Mouse (Mus musculus) left cerebral cortex, adult 8-10 months (tissue): ENCODE data around the gene Pla2g4e. TPM values are rescaled to one million over a fixed set of nuclear protein-coding genes. Genes with fewer than 3 reads are reported as not detected.

Experiments
- DNase-seq, 2 experiments: peaks; one replicate each; pipeline ENCODE4 v3.0.0; 2022; ENCODE audit warnings: low spot score in 2 of 2
- total RNA-seq, 4 experiments: library from RNA; stranded (reverse); gene quantifications; 2 replicates each; pipeline ENCODE4 v1.2.4; 2022

The Pla2g4e gene
- total RNA-seq, 4 experiments from 2014 or later = 21.3 to 26.6 (median 22.6) TPM

DNA sequence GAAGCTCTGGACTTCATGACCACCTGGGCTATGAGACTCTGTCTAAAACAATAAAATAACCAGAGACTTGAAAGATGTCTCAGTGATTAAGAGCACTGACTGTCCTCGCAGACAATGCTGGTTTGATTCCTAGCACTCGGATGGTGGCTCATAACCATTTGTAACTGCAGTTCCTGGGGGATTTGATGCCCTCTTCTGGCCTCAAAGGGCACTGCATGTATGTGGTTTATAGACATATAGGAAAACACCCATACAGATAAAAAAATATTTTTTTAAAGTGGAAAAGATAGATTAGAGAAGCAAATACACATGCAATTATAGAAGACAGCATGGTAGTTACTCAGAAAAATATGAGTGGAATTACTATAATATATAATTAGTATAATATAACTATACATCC is 87.5 kb downstream of the Pla2g4e start:
- DNase-seq = no peak

DNA sequence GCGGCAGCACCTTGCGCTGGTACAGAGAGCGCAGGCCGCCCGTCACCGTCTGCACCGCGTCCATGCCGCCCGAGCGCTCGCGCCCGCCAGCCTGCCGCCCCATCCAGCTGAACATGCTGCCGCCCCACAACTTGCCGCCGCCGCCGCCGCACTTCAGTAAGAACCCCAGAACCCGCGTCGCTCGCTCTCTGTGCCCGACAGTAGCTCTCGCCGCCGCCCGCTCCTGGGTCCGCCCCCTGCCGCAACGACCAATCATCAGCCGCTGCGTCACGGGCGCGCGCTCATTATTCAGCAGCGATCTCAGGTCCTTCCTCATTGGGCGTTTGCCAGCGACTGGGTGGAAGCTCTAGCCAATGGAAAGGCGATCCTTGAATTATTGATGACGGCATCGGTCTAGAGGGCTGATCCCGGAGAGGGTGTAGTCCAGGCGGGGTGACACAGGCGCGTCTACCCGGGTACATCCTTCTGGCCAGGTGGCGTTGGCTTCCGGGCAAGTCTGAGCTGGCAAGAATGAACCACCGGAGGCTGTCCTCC is 90.7 kb downstream of the Pla2g4e start, which contains the start of gene Ehd4:
Gene Ehd4 (minus strand): TSS at position 246 of the 534 bp plus-strand sequence.
- DNase-seq = peak; percentile 96 to 97

DNA sequence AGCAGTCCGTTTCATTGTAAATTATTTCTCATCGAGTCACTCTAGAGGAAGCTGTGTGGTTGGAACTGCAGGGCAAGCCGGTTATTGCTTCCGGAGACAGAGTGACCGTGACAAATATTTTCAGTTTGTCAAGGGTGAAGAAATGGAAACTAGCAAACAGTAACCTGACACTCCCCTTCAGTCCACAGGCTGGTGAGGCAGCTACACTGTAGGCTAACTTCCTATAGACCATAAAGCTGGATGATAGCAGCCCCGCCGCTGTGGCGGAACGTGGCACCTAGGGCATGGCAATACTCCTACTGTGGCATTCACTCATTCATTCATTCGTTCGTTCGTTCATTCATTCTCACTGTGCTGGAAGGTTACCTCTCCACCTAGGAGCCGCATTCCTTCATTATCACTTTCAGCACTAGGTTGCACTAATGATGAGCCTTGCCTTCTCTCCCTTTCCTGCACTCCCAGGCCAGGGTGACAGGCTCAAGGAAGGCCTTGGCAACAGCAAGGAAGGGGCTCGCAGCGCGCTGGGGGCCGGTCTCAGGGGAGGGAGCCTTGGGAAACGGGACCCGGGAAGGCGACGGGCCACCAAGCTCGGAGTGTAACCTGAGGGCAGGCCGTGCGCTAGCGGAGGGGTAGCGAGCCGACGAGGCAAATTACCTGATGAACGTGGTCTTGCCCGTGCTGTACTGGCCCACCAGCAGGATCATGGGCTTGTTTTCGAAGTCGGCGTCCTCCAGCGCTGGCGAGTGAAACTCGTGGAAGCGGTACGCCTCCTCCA is 91.4 kb downstream of the Pla2g4e start:
- DNase-seq = no peak

DNA sequence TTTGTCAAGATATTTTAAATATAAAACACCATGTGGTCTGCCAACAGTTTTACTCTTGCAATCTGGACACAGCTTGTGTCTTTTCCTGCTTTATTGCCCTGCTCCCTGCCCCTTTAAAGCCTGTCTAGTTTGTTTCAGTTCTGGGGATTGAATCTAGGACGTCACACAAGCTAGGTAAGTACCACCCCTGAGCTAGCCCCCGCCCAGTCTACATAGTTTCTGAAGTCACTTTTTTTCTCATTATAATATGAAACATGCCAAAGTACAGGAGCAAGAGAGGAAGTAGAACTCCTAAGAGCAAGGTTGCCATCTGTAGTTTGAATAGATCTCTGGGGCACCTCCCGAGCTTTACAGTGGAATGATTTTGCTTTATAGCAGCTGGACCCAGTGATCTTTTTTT is 94.6 kb downstream of the Pla2g4e start:
- DNase-seq = no peak

DNA sequence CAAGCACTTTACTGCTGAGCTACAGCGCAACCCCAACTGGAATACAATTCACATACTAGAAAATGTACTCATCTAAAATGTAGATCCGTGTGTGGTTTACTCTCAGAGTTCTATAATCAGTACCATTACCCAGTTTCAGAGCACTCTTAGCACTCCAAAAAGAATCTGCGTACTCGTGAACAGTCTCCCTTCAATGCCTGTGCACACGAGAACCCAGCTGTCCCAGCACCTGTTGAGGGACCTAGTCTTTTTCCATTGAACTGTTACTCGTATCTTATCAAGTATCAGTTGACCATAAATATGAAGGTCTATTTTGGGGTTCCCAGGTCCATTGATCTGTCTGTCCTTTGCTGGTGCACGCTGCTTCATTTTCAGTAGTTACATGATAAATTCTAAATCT is 95.5 kb downstream of the Pla2g4e start:
- DNase-seq = no peak

- DNase-seq = no peak
These were observed 97.1 kb downstream of the Pla2g4e start for GRCm38 (mm10) chr2:120147999-120148398.

- no peak for DNase-seq
These were observed 97.8 kb downstream of the Pla2g4e start for GRCm38 (mm10) chr2:120147364-120147763.

DNA sequence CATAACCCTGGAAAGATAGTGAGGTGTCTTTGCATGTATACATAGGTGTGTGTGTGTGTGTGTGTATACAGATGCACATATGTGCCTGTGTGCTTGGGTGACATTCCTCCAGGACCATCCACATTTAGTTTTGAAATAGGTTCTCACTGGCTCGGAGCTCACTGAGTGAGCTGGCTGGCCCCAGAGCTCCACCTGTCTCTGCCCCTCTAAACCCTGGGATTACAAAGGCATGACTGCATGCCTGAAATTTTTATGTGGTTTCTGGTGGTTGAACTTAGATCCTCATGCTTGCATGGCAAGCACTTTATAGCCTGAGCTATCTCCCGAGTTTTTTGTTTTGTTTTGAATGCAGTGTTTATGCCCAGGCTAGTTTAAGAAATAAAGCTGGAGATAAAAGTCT is 98.6 kb downstream of the Pla2g4e start:
- no peak for DNase-seq

DNA sequence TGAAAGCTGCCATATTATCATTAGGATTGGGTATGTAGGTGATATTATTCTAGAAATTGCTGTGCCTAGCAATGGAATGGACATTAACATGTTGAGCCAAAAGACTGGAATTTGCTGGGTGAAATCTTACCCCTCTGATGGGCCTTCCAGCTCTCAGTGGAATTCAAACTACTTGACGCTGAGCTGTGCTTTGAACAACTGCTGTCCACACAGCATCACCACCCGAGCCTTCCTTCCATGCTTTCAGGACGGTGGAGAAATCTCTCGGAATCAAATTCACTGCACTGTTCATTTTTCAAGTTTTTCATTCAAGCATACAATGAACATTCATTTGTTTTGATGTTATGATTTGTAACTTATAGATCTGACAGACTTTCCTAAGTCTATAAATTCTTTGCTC is 100.7 kb downstream of the Pla2g4e start:
- DNase-seq = no peak

DNA sequence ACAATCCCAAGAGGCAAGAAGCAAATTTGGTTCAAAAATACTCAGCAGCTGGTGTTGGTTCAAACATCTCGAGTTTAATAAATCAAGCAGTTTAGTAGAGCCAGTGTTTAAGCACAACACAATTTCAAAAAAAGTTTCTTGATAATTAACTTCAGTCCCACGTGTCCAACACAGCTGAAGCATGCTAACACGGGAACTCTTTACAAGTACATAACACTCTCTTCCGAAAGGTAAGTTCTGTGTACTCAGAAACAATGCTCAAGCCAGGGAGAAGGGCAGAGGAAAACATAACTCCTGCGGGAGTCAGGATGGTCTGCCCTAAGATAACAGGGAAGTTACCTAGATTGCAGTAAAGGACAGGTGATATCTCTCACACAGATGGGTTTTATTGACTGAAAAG is 102.8 kb downstream of the Pla2g4e start:
- no peak for DNase-seq

DNA sequence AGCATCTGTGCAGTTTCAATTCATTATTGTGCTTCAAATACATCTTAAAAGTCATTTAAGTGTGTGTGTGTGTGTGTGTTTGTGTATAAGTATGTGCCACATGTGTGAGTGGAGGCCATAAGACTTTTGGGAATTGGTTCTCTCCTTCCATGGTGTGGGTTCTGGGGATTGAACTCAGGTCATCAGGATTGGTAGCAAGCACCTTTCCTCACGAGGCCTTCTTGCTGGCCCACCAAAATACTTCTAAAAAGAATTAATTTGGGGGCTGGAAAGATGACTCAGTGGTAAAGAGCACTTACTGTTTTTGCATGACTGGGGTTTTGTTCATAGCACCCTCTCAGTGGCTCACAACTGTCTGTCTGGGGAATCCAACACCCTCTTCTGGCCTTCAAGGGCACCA is 103.5 kb downstream of the Pla2g4e start:
- DNase-seq = no peak

DNA sequence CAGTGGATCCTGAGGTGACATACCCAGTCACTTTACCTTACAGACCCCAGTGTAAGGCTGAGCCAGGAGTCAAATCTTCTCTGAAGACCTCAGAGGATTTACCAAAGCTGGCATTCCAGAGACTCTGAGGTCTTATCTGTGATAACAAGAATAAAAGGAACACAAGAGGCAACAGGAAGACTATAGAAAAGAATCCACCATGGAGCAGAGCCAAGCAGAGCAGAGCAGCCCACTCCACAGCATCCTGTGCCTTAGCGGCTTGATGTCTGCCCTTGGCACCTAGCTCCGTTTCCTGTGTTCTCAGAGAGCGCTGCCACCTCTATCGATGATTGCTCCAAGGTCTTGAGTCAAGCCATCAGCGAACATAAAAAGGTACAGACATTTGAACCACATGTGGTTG is 104.8 kb downstream of the Pla2g4e start:
- no peak for DNase-seq

DNA sequence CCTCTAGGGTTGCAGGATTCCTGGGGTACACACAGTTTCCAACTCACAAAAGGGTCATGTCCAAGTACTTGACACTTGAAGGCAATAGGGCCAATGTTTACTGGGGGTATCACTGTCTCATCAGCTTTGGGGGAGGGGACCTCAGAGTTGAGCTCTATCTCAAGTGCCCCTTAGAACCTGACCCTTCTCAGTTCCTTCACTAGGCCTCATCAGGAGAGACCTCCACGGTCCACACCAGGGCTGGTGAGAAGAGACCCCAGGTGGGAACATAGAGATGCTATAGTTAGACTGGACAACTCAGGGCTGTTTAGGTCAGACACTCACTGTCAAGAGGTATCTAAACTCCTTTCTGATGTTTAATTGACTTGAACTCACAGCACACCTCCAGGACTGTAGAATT is 106.0 kb downstream of the Pla2g4e start:
- no peak for DNase-seq

- DNase-seq = no peak
These were observed 107.9 kb downstream of the Pla2g4e start for GRCm38 (mm10) chr2:120137281-120137680.

DNA sequence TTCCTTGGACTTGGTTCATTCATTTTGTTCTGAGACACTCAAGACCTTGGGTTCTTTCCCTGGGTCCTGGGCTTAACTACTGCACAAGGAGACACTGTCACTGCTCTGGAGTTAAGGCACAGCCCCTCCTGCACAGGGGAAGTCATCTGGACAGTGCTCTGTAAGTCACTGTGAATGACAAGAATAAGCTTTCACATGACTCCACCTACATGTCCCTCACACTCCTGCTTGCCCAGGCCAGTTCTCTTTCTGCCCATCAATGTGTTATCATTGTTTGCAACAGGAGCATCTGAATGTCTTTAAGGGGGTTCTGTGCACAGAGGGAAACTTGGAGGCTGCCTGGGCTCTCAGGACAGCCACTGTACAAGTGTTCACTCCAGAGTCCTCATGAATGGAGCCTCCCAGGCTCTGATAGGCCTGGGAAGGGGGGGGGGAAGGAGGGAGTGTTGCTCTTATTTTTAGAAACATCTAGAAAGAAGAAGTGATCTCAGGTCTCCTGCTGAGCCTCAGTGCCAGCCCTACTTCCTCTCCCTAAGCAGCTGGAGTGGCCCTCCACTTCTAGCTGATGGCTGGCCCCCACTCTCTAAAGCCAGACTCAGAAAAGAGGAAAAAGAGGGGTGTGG is 110.6 kb downstream of the Pla2g4e start:
- DNase-seq = no peak

GRCm38 (mm10) chr2:120131881-120132280 is 113.3 kb downstream of the Pla2g4e start:
- no peak for DNase-seq

- DNase-seq = no peak
These were observed 115.8 kb downstream of the Pla2g4e start for GRCm38 (mm10) chr2:120129252-120129908.

GRCm38 (mm10) chr2:120128611-120129051 is 116.5 kb downstream of the Pla2g4e start:
- no peak for DNase-seq

GRCm38 (mm10) chr2:120128011-120128410 is 117.1 kb downstream of the Pla2g4e start:
- DNase-seq = no peak

DNA sequence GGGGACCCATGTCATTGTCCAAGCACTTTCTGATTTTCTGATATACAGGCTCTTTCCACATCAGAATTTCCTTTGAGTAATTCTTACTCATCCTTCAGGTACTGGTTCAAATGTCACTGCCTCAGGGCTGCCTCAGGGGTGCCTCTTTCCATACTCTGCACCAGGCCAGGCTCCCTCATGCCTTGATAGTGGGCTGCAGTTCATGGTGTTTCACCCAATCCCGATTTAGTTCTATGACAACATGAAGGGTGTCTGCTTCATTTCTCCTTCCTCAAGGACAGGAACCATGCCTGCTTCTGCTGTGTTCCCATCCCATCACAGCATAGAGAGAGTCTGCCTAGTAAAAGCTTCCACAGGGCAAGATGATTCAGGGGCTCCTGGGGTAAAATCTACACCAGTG is 118.2 kb downstream of the Pla2g4e start:
- no peak for DNase-seq

DNA sequence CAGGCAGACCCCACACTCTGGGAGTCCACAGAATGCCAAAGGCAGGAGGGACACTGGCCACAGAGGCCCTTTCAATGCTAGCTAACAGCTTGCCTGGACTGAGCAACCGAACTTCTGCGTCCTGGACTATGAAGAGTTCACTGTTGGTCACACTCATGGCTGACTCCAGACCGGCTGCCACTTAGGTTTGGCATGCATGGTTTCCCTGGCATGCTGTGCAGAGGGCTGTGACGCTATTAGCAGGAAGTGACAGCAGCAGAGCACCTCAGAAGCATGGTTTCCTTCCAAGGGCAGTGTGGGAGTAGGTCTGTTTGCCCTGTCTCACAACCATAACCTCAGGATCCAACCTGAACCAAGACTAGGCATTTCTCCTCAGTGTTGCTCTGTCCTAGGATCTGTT is 118.7 kb downstream of the Pla2g4e start:
- DNase-seq = no peak

GRCm38 (mm10) chr2:120125461-120125860 is 119.7 kb downstream of the Pla2g4e start:
- DNase-seq = no peak
